Mouse (Mus musculus): ENCODE results near the gene Faf2. TPM values are rescaled to one million over a fixed set of nuclear protein-coding genes. Genes with fewer than 3 reads are reported as not detected.

The Faf2 gene
- polyA plus RNA-seq (2015; fragmentation: Nextera tagmentation; extraction: Ambion mirVana), result 76.0 and 83.6 TPM in 2 replicates

- 11% methylated on average over 44 of the region's 44 CpGs for WGBS
- Histone ChIP-seq H3K27me3 (ENCODE audit: insufficient read depth, low read length) (no peaks in the 10 kb centered on the region), H3K4me3 (ENCODE audit: low read length) (peak within 1 kb of the TSS; percentile 98), H3K9ac (replicated peaks; ENCODE audit: low read length) (peak within 1 kb of the TSS; percentile 97), H3K4me2 (replicated peaks; ENCODE audit: low read depth, low read length) (peak within 1 kb of the TSS; percentile 91), H3K27ac (ENCODE audit: low read length) (peak within 1 kb of the TSS; percentile 83), H3K4me1 (ENCODE audit: insufficient read depth, low read length) (peaks cover 13% of the 10 kb centered on the region), H3K9me3 (ENCODE audit: low read length) (no peaks in the 10 kb centered on the region), H3K36me3 (ENCODE audit: insufficient read depth, low read length) (peaks cover 8% of the 10 kb centered on the region; the same call in 1 of the 2 replicates)
- peak; percentile 98 for ATAC-seq (ENCODE audit: low FRiP score, low TSS enrichment)
Measured at GRCm38 (mm10) chr13:54621155-54621932, at the start of gene Faf2. Faf2 (plus strand) TSS chr13:54621784.

GRCm38 (mm10) chr13:54572621-54573020 lies 49.0 kb upstream of the Faf2 start:
- 83% methylated on average over 4 of the region's 4 CpGs for WGBS
- ATAC-seq (ENCODE audit: low FRiP score, low TSS enrichment), result no peak
- H3K27ac ChIP-seq (ENCODE audit: low read length), result no peak overlapping the region
- H3K36me3 ChIP-seq (ENCODE audit: insufficient read depth, low read length), result no peaks in the 10 kb centered on the region; the same call in 1 of the 2 replicates
- no peak overlapping the region for H3K4me3 ChIP-seq (ENCODE audit: low read length)
- H3K4me1 ChIP-seq (ENCODE audit: insufficient read depth, low read length), result peaks cover 10% of the 10 kb centered on the region
- H3K4me2 ChIP-seq (replicated peaks; ENCODE audit: low read depth, low read length), result no peak overlapping the region
- no peaks in the 10 kb centered on the region; the same call in 1 of the 2 replicates for H3K27me3 ChIP-seq (ENCODE audit: insufficient read depth, low read length)
- no peak overlapping the region for H3K9ac ChIP-seq (replicated peaks; ENCODE audit: low read length)
- H3K9me3 ChIP-seq (ENCODE audit: low read length), result no peaks in the 10 kb centered on the region

- peak within 1 kb of the TSS; percentile 95 for H3K4me2 ChIP-seq (replicated peaks; ENCODE audit: low read depth, low read length)
- H3K4me1 ChIP-seq (ENCODE audit: insufficient read depth, low read length), result peaks cover 10% of the 10 kb centered on the region
- H3K4me3 ChIP-seq (ENCODE audit: low read length), result peak within 1 kb of the TSS; percentile 93
- ATAC-seq (ENCODE audit: low FRiP score, low TSS enrichment), result peak; percentile 90
- no peaks in the 10 kb centered on the region for H3K9me3 ChIP-seq (ENCODE audit: low read length)
- WGBS, result under 1% methylated on average over 55 of the region's 55 CpGs
- peaks cover 16% of the 10 kb centered on the region for H3K36me3 ChIP-seq (ENCODE audit: insufficient read depth, low read length)
- no peaks in the 10 kb centered on the region; the same call in 1 of the 2 replicates for H3K27me3 ChIP-seq (ENCODE audit: insufficient read depth, low read length)
- peak within 1 kb of the TSS; percentile 96 for H3K9ac ChIP-seq (replicated peaks; ENCODE audit: low read length)
- H3K27ac ChIP-seq (ENCODE audit: low read length), result peak within 1 kb of the TSS; percentile 83
Measured at GRCm38 (mm10) chr13:54574854-54575481, 46.6 kb upstream of the Faf2 start, which contains the start of gene Arl10. Arl10 (plus strand) TSS chr13:54575015.

- Histone ChIP-seq H3K9ac (replicated peaks; ENCODE audit: low read length) (peak overlapping the region; percentile 96), H3K27ac (ENCODE audit: low read length) (peak overlapping the region; percentile 83), H3K4me2 (replicated peaks; ENCODE audit: low read depth, low read length) (peak overlapping the region; percentile 95), H3K27me3 (ENCODE audit: insufficient read depth, low read length) (no peaks in the 10 kb centered on the region; the same call in 1 of the 2 replicates), H3K4me3 (ENCODE audit: low read length) (peak overlapping the region; percentile 93), H3K4me1 (ENCODE audit: insufficient read depth, low read length) (peaks cover 10% of the 10 kb centered on the region), H3K36me3 (ENCODE audit: insufficient read depth, low read length) (peaks cover 21% of the 10 kb centered on the region), H3K9me3 (ENCODE audit: low read length) (no peaks in the 10 kb centered on the region)
- under 1% methylated on average over 19 of the region's 19 CpGs for WGBS
- ATAC-seq (ENCODE audit: low FRiP score, low TSS enrichment), result peak; percentile 62
Measured at GRCm38 (mm10) chr13:54575489-54575888, 46.1 kb upstream of the Faf2 start.

- Histone ChIP-seq H3K4me1 (ENCODE audit: insufficient read depth, low read length) (peaks cover 10% of the 10 kb centered on the region), H3K9me3 (ENCODE audit: low read length) (no peaks in the 10 kb centered on the region), H3K9ac (replicated peaks; ENCODE audit: low read length) (no peak overlapping the region), H3K27me3 (ENCODE audit: insufficient read depth, low read length) (no peaks in the 10 kb centered on the region; the same call in 1 of the 2 replicates), H3K36me3 (ENCODE audit: insufficient read depth, low read length) (peaks cover 34% of the 10 kb centered on the region), H3K27ac (ENCODE audit: low read length) (no peak overlapping the region), H3K4me3 (ENCODE audit: low read length) (no peak overlapping the region), H3K4me2 (replicated peaks; ENCODE audit: low read depth, low read length) (no peak overlapping the region)
- 85% methylated on average over 21 of the region's 21 CpGs for WGBS
- no peak for ATAC-seq (ENCODE audit: low FRiP score, low TSS enrichment)
Measured at GRCm38 (mm10) chr13:54577652-54578507, 43.7 kb upstream of the Faf2 start.

GRCm38 (mm10) chr13:54581385-54581784 lies 40.2 kb upstream of the Faf2 start:
- WGBS, result 81% methylated on average over 2 of the region's 2 CpGs
- Histone ChIP-seq H3K27ac (ENCODE audit: low read length) (no peak overlapping the region), H3K36me3 (ENCODE audit: insufficient read depth, low read length) (peaks cover 58% of the 10 kb centered on the region), H3K27me3 (ENCODE audit: insufficient read depth, low read length) (no peaks in the 10 kb centered on the region), H3K9me3 (ENCODE audit: low read length) (no peaks in the 10 kb centered on the region), H3K4me2 (replicated peaks; ENCODE audit: low read depth, low read length) (no peak overlapping the region), H3K4me1 (ENCODE audit: insufficient read depth, low read length) (peaks cover under 1% of the 10 kb centered on the region; the same call in 1 of the 2 replicates), H3K9ac (replicated peaks; ENCODE audit: low read length) (no peak overlapping the region), H3K4me3 (ENCODE audit: low read length) (no peak overlapping the region)
- ATAC-seq (ENCODE audit: low FRiP score, low TSS enrichment), result no peak

- no peak overlapping the region for H3K27ac ChIP-seq (ENCODE audit: low read length)
- 83% methylated on average over 10 of the region's 10 CpGs for WGBS
- H3K9me3 ChIP-seq (ENCODE audit: low read length), result no peaks in the 10 kb centered on the region
- H3K4me3 ChIP-seq (ENCODE audit: low read length), result no peak overlapping the region
- no peaks in the 10 kb centered on the region for H3K4me1 ChIP-seq (ENCODE audit: insufficient read depth, low read length)
- no peak for ATAC-seq (ENCODE audit: low FRiP score, low TSS enrichment)
- no peak overlapping the region for H3K9ac ChIP-seq (replicated peaks; ENCODE audit: low read length)
- H3K4me2 ChIP-seq (replicated peaks; ENCODE audit: low read depth, low read length), result no peak overlapping the region
- H3K27me3 ChIP-seq (ENCODE audit: insufficient read depth, low read length), result no peaks in the 10 kb centered on the region
- peaks cover 63% of the 10 kb centered on the region for H3K36me3 ChIP-seq (ENCODE audit: insufficient read depth, low read length)
Measured at GRCm38 (mm10) chr13:54582126-54582525, 39.5 kb upstream of the Faf2 start.

GRCm38 (mm10) chr13:54582860-54583259 lies 38.7 kb upstream of the Faf2 start:
- Histone ChIP-seq H3K4me2 (replicated peaks; ENCODE audit: low read depth, low read length) (no peak overlapping the region), H3K27ac (ENCODE audit: low read length) (no peak overlapping the region), H3K4me1 (ENCODE audit: insufficient read depth, low read length) (no peaks in the 10 kb centered on the region), H3K9me3 (ENCODE audit: low read length) (no peaks in the 10 kb centered on the region), H3K4me3 (ENCODE audit: low read length) (no peak overlapping the region), H3K27me3 (ENCODE audit: insufficient read depth, low read length) (no peaks in the 10 kb centered on the region), H3K9ac (replicated peaks; ENCODE audit: low read length) (no peak overlapping the region), H3K36me3 (ENCODE audit: insufficient read depth, low read length) (peaks cover 65% of the 10 kb centered on the region)
- ATAC-seq (ENCODE audit: low FRiP score, low TSS enrichment), result no peak
- 83% methylated on average over 5 of the region's 5 CpGs for WGBS

GRCm38 (mm10) chr13:54585831-54586230 lies 35.8 kb upstream of the Faf2 start:
- Histone ChIP-seq H3K27me3 (ENCODE audit: insufficient read depth, low read length) (no peaks in the 10 kb centered on the region), H3K36me3 (ENCODE audit: insufficient read depth, low read length) (peaks cover 47% of the 10 kb centered on the region), H3K9ac (replicated peaks; ENCODE audit: low read length) (no peak overlapping the region), H3K4me1 (ENCODE audit: insufficient read depth, low read length) (peaks cover 8% of the 10 kb centered on the region), H3K27ac (ENCODE audit: low read length) (no peak overlapping the region), H3K4me2 (replicated peaks; ENCODE audit: low read depth, low read length) (no peak overlapping the region), H3K9me3 (ENCODE audit: low read length) (no peaks in the 10 kb centered on the region), H3K4me3 (ENCODE audit: low read length) (no peak overlapping the region)
- WGBS, result 79% methylated on average over 11 of the region's 11 CpGs
- ATAC-seq (ENCODE audit: low FRiP score, low TSS enrichment), result no peak
